Mouse (Mus musculus) stomach, postnatal 0 days (tissue): ENCODE data around the gene Evl.

Source experiments
- CTCF ChIP-seq: IDR thresholded peaks from 2 replicates; pipeline ENCODE4 v1.5.1; 2016; ENCODE audit warnings: antibody characterized with exemption, low read depth, mild to moderate bottlenecking, moderate library complexity
- EP300 ChIP-seq: optimal IDR thresholded peaks from 2 replicates; pipeline ENCODE3; 2016; ENCODE audit warnings: antibody characterized with exemption

- TF ChIP-seq CTCF (peak; percentile 51; the same call in 1 of the 2 replicates), EP300 (no peak)
Measured at GRCm38 (mm10) chr12:108702185-108702584, 147.7 kb downstream of the Evl start, which contains the start of gene Degs2.
